Mouse (Mus musculus) lung, adult 2 months (tissue): Measurements from ENCODE around the gene Hpcal1.

Experiments
- CTCF ChIP-seq: fragments of 200-500 bp; IDR thresholded peaks from 2 replicates; pipeline ENCODE4 v1.5.1; 2011; ENCODE audit warnings: mild to moderate bottlenecking, low read length, control low read depth; ENCODE audit not compliant: insufficient read depth
- POLR2A ChIP-seq: fragments of 200-500 bp; IDR thresholded peaks from 2 replicates; pipeline ENCODE4 v1.6.1; 2011; ENCODE audit warnings: low read depth, mild to moderate bottlenecking, control low read depth, low read length, borderline replicate concordance; ENCODE audit errors: extremely low read depth

GRCm38 (mm10) chr12:17729211-17729900 lies 38.7 kb downstream of the Hpcal1 start:
- TF ChIP-seq CTCF (no peak), POLR2A (no peak)
